Mouse (Mus musculus) thymus, postnatal 10 days (tissue): ENCODE results near the gene Elovl6.

Experiments
- DNase-seq, 2 experiments: peaks; one replicate each; pipeline ENCODE4 v3.0.0; 2021; ENCODE audit warnings: low spot score in 2 of 2

Gene Elovl6

GRCm38 (mm10) chr3:129532180-129532864 is at the start of gene Elovl6:
Gene Elovl6 (plus strand): TSS chr3:129532355.
- DNase-seq, result peak; percentile 38 to 45

DNA sequence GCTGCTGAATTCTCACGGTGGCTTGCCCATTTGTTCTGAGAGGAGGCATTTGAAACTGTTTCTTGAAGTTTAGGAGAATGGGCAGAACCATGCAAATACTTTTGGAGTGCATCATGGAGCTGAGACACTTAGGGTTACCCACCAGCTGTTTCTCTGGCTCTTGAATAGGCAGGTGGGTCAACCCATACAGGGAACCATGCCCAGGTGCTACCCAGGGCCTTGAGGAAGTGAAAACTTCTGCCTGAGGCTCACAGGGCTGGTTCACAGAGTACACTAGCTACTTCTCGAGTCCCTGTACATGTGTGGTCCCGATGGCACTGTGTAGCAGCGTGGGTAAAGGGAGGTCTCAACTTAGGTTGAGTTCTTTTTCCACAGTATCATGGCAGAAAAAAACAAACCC is 43.4 kb upstream of the Elovl6 start:
- DNase-seq, result no peak

GRCm38 (mm10) chr3:129494123-129494522 is 38.0 kb upstream of the Elovl6 start:
- peak; percentile 58 to 64 for DNase-seq

- no peak for DNase-seq
These were observed 37.4 kb upstream of the Elovl6 start for GRCm38 (mm10) chr3:129494731-129495130.

GRCm38 (mm10) chr3:129503781-129504180 is 28.4 kb upstream of the Elovl6 start:
- DNase-seq, result no peak

DNA sequence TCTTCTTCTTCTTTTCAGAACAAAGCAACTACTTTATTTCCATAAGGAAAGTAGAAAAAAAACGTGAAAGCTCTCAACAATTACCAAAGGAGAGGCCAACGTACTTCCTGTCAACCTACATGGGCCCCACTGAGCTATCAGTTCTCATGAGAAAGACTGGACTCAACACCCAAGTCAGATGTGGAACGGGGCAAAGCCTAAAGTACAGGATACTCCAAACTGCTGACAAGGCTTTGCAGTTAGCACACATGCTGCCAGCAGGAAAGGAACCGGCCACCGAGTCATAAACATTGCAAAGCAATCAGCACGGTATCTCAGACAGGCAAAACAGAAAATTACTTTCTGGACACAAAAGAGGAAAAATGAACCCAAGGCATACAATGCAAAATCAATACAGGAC is 27.2 kb upstream of the Elovl6 start:
- DNase-seq, result no peak

- DNase-seq, result no peak
These were observed 24.4 kb upstream of the Elovl6 start for GRCm38 (mm10) chr3:129507736-129508135.

GRCm38 (mm10) chr3:129508571-129508970 is 23.6 kb upstream of the Elovl6 start:
- no peak for DNase-seq

DNA sequence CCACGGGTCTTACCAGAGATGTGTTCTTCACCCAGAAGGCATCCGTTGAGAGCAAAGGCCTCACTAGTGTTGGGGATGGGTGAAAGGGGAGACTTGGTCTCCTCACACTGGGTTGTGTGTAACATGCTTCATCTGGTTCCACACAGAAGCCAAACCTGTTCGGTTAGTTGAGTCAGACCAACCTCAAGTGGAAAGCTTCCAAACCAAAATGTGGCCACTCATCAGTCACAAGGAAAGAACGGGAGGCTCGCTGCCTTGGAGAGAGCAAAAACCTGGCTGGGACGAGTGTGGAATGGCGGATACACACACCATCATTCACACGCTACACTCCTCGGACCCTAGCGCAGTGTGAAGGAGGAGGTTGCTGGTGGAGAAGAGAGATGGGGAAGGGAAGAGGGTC is 22.4 kb upstream of the Elovl6 start:
- no peak for DNase-seq

GRCm38 (mm10) chr3:129515863-129516436 is 16.2 kb upstream of the Elovl6 start:
- no peak for DNase-seq

GRCm38 (mm10) chr3:129520499-129520898 is 11.7 kb upstream of the Elovl6 start:
- DNase-seq, result peak in 1 of 2 experiments; percentile 44

DNA sequence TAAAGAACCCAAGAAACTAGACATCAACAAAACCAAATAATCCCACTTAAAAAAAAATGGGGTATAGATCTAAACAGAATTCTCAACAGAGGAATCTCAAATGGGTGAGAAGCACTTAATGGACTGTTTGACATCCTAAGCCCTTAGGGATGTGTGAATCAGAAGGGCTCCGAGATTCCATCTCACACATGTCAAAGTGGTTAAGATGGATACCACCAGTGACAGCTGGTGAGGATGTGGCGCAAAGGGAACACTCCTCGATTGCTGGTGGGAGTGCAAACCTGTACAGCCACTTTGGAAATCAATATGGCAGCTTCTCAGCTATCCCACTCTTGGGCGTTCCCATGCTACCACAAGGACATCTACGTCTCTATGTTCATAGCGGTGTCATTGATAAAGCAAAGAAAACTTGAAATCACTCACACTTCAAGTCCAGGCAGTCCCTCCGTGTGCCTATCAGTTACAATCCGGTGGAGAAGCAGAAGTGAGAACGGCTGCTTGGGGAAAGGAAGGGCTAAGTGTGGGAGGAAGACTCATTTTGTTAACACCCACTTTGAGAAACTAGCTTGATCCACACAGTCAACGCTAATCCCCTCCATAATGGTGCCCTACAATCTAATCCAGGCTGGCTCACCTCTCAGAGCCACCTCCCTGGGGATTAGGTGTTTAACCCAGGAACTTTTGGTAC is 8.6 kb upstream of the Elovl6 start:
- no peak for DNase-seq

GRCm38 (mm10) chr3:129527046-129527445 is 5.1 kb upstream of the Elovl6 start:
- DNase-seq, result no peak

- DNase-seq, result no peak
These were observed 2.8 kb upstream of the Elovl6 start for GRCm38 (mm10) chr3:129529311-129529710.

- DNase-seq, result no peak
These were observed 1.7 kb upstream of the Elovl6 start for GRCm38 (mm10) chr3:129530461-129530860.

- peak; percentile 23 to 26 for DNase-seq
These were observed 949 bp downstream of the Elovl6 start for GRCm38 (mm10) chr3:129532865-129533742.

GRCm38 (mm10) chr3:129533743-129534530 is 1.8 kb downstream of the Elovl6 start:
- DNase-seq, result peak; percentile 73 to 74

GRCm38 (mm10) chr3:129535444-129535843 is 3.3 kb downstream of the Elovl6 start:
- DNase-seq, result no peak

DNA sequence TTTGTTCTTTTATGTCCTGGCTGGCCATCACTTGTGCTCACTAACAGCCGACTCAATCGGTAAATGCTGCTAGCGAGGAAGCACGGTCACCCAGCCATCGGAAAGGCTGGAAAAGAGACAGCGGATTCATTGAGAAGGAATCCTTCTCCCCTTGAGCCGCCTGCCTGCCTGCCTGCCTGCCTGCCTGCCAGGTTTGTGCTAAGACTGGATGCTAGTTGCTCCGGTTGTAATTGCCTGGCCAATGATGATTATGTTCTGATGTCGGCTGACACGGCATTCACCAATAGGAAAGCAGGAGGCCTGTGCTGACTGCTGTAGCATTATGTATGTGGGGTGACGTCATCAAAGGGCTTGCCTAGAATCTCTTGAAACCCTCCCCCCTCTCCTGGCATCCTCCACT is 4.0 kb downstream of the Elovl6 start:
- peak; percentile 87 to 88 for DNase-seq

- no peak for DNase-seq
These were observed 5.8 kb downstream of the Elovl6 start for GRCm38 (mm10) chr3:129537954-129538353.

- DNase-seq, result no peak
These were observed 8.7 kb downstream of the Elovl6 start for GRCm38 (mm10) chr3:129540882-129541281.
